In the genomic region with DNA sequence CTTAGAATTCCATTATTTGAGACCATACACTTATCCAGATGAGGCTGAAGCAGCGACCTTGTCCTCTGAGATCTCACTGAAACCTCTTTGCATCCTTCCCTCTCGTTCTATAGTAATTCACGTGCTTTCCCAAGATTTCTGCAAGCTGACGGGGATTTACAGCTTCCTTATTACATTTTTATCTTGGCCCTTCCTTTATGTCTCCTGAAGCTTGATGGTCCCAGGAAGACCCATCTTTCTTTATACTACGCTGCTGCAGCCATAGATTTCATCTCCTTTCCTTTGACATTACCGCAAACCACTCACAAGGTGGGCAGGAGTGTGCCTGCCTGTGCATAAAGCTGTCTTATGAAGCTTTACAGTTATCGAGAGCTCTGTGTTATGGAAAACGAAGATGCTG, we compare ENCODE assay signal across 28 mouse cellular contexts.
"Had no signal": no experiment of that assay in that cellular context is flagged by ENCODE, and none has a peak within 500 bp of the region (broad histone marks: within the 10 kb centered on the region; RNA-seq: fewer than 3 reads in every experiment).

No protein-coding gene starts in this region.

- H3K4me2 ChIP-seq: embryonic facial prominence, embryonic 12.5 days; embryonic facial prominence, embryonic 13.5 days; embryonic facial prominence, embryonic 15.5 days; forebrain, embryonic 12.5 days; forebrain, embryonic 13.5 days; forebrain, embryonic 15.5 days had no signal

- H3K4me1 ChIP-seq: embryonic facial prominence, embryonic 10.5 days; embryonic facial prominence, embryonic 12.5 days; embryonic facial prominence, embryonic 13.5 days; embryonic facial prominence, embryonic 15.5 days; forebrain, embryonic 10.5 days; forebrain, embryonic 12.5 days; forebrain, embryonic 13.5 days; forebrain, embryonic 15.5 days had no signal

- H3K27ac ChIP-seq: embryonic facial prominence, embryonic 10.5 days; embryonic facial prominence, embryonic 12.5 days; embryonic facial prominence, embryonic 13.5 days; embryonic facial prominence, embryonic 15.5 days; forebrain, embryonic 10.5 days; forebrain, embryonic 12.5 days; forebrain, embryonic 13.5 days; forebrain, embryonic 15.5 days; gastrocnemius, adult 2 months; heart, adult 2 months had no signal

- H3K9ac ChIP-seq: embryonic facial prominence, embryonic 12.5 days; embryonic facial prominence, embryonic 13.5 days; embryonic facial prominence, embryonic 15.5 days; forebrain, embryonic 12.5 days; forebrain, embryonic 13.5 days; forebrain, embryonic 15.5 days; forebrain, postnatal 0 days had no signal

- ATAC-seq: forebrain, embryonic 13.5 days; forebrain, embryonic 14.5 days; forebrain, embryonic 15.5 days; forebrain, embryonic 16.5 days; forebrain, postnatal 0 days had no signal

- DNase-seq: cerebellum, adult 2 months; cerebellum, adult 8-10 months; cerebellum, adult 9-10 months; cerebellum, adult 9-11 months; cerebellum, postnatal 10 days; cerebellum, postnatal 14 days; cerebellum, postnatal 25 days; cerebellum, postnatal 36 days; embryo, embryonic 11 days; forebrain, postnatal 0 days; gastrocnemius, adult 2 months; gastrocnemius, postnatal 10 days; gastrocnemius, postnatal 14 days; gastrocnemius, postnatal 25 days; gastrocnemius, postnatal 36 days; heart, adult 18-20 months; heart, adult 2 months had no signal

- H3K4me3 ChIP-seq: embryonic facial prominence, embryonic 10.5 days; embryonic facial prominence, embryonic 12.5 days; embryonic facial prominence, embryonic 13.5 days; embryonic facial prominence, embryonic 15.5 days; erythroblast, embryonic 14.5 days; forebrain, embryonic 10.5 days; forebrain, embryonic 12.5 days; forebrain, embryonic 13.5 days; forebrain, embryonic 15.5 days; gastrocnemius, adult 2 months; heart, adult 2 months had no signal

- H3K27me3 ChIP-seq: embryonic facial prominence, embryonic 12.5 days; embryonic facial prominence, embryonic 13.5 days; embryonic facial prominence, embryonic 15.5 days; forebrain, embryonic 12.5 days; forebrain, embryonic 13.5 days; forebrain, embryonic 15.5 days had no signal

- H3K9me3 ChIP-seq: embryonic facial prominence, embryonic 10.5 days; embryonic facial prominence, embryonic 12.5 days; embryonic facial prominence, embryonic 15.5 days; forebrain, embryonic 12.5 days; forebrain, embryonic 13.5 days; forebrain, embryonic 15.5 days had no signal

- H3K36me3 ChIP-seq: embryonic facial prominence, embryonic 10.5 days; embryonic facial prominence, embryonic 12.5 days; embryonic facial prominence, embryonic 13.5 days; embryonic facial prominence, embryonic 15.5 days; forebrain, embryonic 10.5 days; forebrain, embryonic 12.5 days; forebrain, embryonic 15.5 days had no signal
